Mouse (Mus musculus) heart, adult 2 months (tissue): ENCODE results near the gene Pex6.

Experiments
- CTCF ChIP-seq: fragments of 200-600 bp; IDR thresholded peaks from 2 replicates; pipeline ENCODE4 v1.8.1; 2022; ENCODE audit warnings: antibody characterized with exemption, mild to moderate bottlenecking, moderate library complexity
- EP300 ChIP-seq: fragments of 200-500 bp; IDR thresholded peaks from 2 replicates; pipeline ENCODE4 v1.6.1; 2011; ENCODE audit warnings: low read depth, low read length, control low read depth; ENCODE audit not compliant: insufficient read depth
- POLR2A ChIP-seq: fragments of 200-500 bp; IDR thresholded peaks from 2 replicates; pipeline ENCODE4 v1.6.1; 2011; ENCODE audit warnings: mild to moderate bottlenecking, low read depth, low read length, control low read depth; ENCODE audit not compliant: insufficient read depth

GRCm38 (mm10) chr17:46662730-46663129, 48.5 kb upstream of the Pex6 start:
- TF ChIP-seq POLR2A (no peak), CTCF (no peak), EP300 (peak; percentile 78)
